Comparison of ENCODE assay signal across 8 mouse cellular contexts in the genomic region with DNA sequence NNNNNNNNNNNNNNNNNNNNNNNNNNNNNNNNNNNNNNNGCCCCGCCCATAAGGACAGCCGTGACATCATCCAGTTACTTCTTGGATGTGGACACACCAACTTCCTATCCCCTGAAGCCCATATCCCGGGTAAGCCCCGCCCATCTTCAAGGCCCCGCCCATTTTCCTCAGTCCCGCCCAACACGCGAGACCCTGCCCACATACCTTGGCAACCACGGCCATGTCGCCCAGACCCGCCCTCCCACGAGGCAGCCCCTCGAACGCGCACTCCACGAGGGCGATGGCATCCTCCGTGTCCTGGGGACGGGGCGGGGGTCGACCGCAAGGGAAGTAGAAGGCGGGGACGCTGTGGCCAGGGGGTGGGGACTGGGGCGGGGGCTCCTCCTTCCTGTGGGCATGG. TPM values are rescaled to one million over a fixed set of nuclear protein-coding genes. Genes with fewer than 3 reads are reported as not detected.
DNase-seq lines count a peak whose midpoint lies in the region; ATAC-seq and TF ChIP-seq lines count a peak whose summit lies in the region.

No protein-coding gene starts in this region.

- H3K4me1 ChIP-seq in embryonic facial prominence, embryonic 13.5 days: no peaks in the 10 kb centered on the region
- H3K4me1 ChIP-seq in hindbrain, embryonic 11.5 days (replicated peaks; ENCODE audit: control insufficient read depth, insufficient read depth, low read length): no peaks in the 10 kb centered on the region
- peaks cover 4% of the 10 kb centered on the region; the same call in 1 of the 2 replicates for H3K4me1 ChIP-seq in midbrain, embryonic 12.5 days

- peak overlapping the region; percentile 60 for H3K4me2 ChIP-seq in embryonic facial prominence, embryonic 13.5 days
- peak overlapping the region; percentile 61 for H3K4me2 ChIP-seq in hindbrain, embryonic 11.5 days (replicated peaks; ENCODE audit: low read depth, low read length)
- peak overlapping the region; percentile 60 for H3K4me2 ChIP-seq in midbrain, embryonic 12.5 days (replicated peaks)

- H3K27ac ChIP-seq in gastrocnemius, adult 2 months: peak overlapping the region; percentile 96
- H3K27ac ChIP-seq in embryonic facial prominence, embryonic 13.5 days: peak overlapping the region; percentile 98
- H3K27ac ChIP-seq in hindbrain, embryonic 11.5 days (ENCODE audit: low read depth, low read length): peak overlapping the region; percentile 94
- H3K27ac ChIP-seq in midbrain, embryonic 12.5 days (replicated peaks): peak overlapping the region; percentile 97

- H3K9me3 ChIP-seq in embryonic facial prominence, embryonic 13.5 days: no peaks in the 10 kb centered on the region
- no peaks in the 10 kb centered on the region for H3K9me3 ChIP-seq in hindbrain, embryonic 11.5 days (ENCODE audit: control insufficient read depth, low read length)
- no peaks in the 10 kb centered on the region for H3K9me3 ChIP-seq in midbrain, embryonic 12.5 days

- intact Hi-C loops in gastrocnemius, adult 2 months (cut with DNase I): loop anchor here (5.0 kb wide), 1 partner anchor 580 kb away; no protein-coding TSS in a partner anchor
- intact Hi-C loops in gastrocnemius, postnatal 36 days (cut with DNase I): no loop called here
- intact Hi-C loops in left cerebral cortex, postnatal 25 days (cut with DNase I): no loop called here

- no peaks in the 10 kb centered on the region for H3K27me3 ChIP-seq in embryonic facial prominence, embryonic 13.5 days
- H3K27me3 ChIP-seq in hindbrain, embryonic 11.5 days (ENCODE audit: control insufficient read depth, insufficient read depth, low read length): no peaks in the 10 kb centered on the region
- H3K27me3 ChIP-seq in midbrain, embryonic 12.5 days: no peaks in the 10 kb centered on the region

- H3K4me3 ChIP-seq in gastrocnemius, adult 2 months: peak overlapping the region; percentile 84
- peak overlapping the region; percentile 63 for H3K4me3 ChIP-seq in embryonic facial prominence, embryonic 13.5 days
- peak overlapping the region; percentile 64 for H3K4me3 ChIP-seq in hindbrain, embryonic 11.5 days (ENCODE audit: low read depth, low read length)
- H3K4me3 ChIP-seq in midbrain, embryonic 12.5 days: peak overlapping the region; percentile 72

- 5% methylated on average over 23 of the region's 25 CpGs for WGBS in embryonic facial prominence, embryonic 13.5 days
- WGBS in hindbrain, embryonic 11.5 days: 6% methylated on average over 18 of the region's 25 CpGs
- WGBS in midbrain, embryonic 12.5 days: 3% methylated on average over 22 of the region's 25 CpGs

- no peaks in the 10 kb centered on the region for H3K36me3 ChIP-seq in embryonic facial prominence, embryonic 13.5 days
- H3K36me3 ChIP-seq in hindbrain, embryonic 11.5 days (ENCODE audit: control insufficient read depth, insufficient read depth, low read length): no peaks in the 10 kb centered on the region
- H3K36me3 ChIP-seq in midbrain, embryonic 12.5 days: no peaks in the 10 kb centered on the region

- no peak overlapping the region for H3K9ac ChIP-seq in embryonic facial prominence, embryonic 13.5 days
- H3K9ac ChIP-seq in hindbrain, embryonic 11.5 days (ENCODE audit: low read depth, low read length): no peak overlapping the region; the same call in 1 of the 2 replicates
- peak overlapping the region; percentile 76; the same call in 1 of the 2 replicates for H3K9ac ChIP-seq in midbrain, embryonic 12.5 days (replicated peaks)

- no peak for ATAC-seq in embryonic facial prominence, embryonic 13.5 days (ENCODE audit: insufficient number of reproducible peaks, insufficient read depth, low FRiP score, low TSS enrichment, low read depth)
- ATAC-seq in hindbrain, embryonic 11.5 days (ENCODE audit: low FRiP score): no peak
- ATAC-seq in midbrain, embryonic 12.5 days (ENCODE audit: low FRiP score, low read depth): no peak

- no peak for TF ChIP-seq CTCF in gastrocnemius, adult 2 months (IDR thresholded peaks at IDR 0.05)

- DNase-seq in gastrocnemius, adult 2 months: no peak
- DNase-seq in gastrocnemius, postnatal 36 days: no peak
- DNase-seq in adrenal gland, adult 18-20 months (ENCODE audit: low spot score in 2 of 2): peak; percentile 45 to 58
- DNase-seq in hindbrain, embryonic 11.5 days (ENCODE audit: low spot score): peak; percentile 51
- DNase-seq in left cerebral cortex, postnatal 25 days (ENCODE audit: low spot score in 2 of 2): peak; percentile 29 to 54
- peak; percentile 60 to 77 for DNase-seq in thymus, postnatal 10 days (ENCODE audit: low spot score in 2 of 2)

RNA-seq across cellular contexts. Expression of a gene that starts 54.3 kb away (rescaled TPM):
- 10 to 100 TPM; 29.8 to 36.0 TPM for total RNA-seq in gastrocnemius, adult 2 months (2021)
- 10 to 100 TPM; 29.3 to 31.5 TPM for total RNA-seq in gastrocnemius, postnatal 36 days (2021)
- 100 to 1,000 TPM in 1 of 2 experiments, 10 to 100 TPM in 1; 80.5 to 101 TPM for total RNA-seq in adrenal gland, adult 18-20 months (2021)
- 113 and 120 TPM in 2 replicates for polyA plus RNA-seq in embryonic facial prominence, embryonic 13.5 days (2015; fragmentation: Nextera tagmentation; extraction: Ambion mirVana)
- 110 and 118 TPM in 2 replicates for polyA plus RNA-seq in hindbrain, embryonic 11.5 days (2014; fragmentation: Nextera tagmentation; extraction: Ambion mirVana)
- 10 to 100 TPM; 83.5 to 95.9 TPM for total RNA-seq in left cerebral cortex, postnatal 25 days (2021)
- 195 and 201 TPM in 2 replicates for polyA plus RNA-seq in midbrain, embryonic 12.5 days (2016; fragmentation: Nextera tagmentation; extraction: Ambion mirVana)

Comparison
In these comparisons a context has a peak if more than half of its experiments do, and no peak if none do; other contexts are left out.
1. DNase-seq: peak in adrenal gland, adult 18-20 months (2 of 2), hindbrain, embryonic 11.5 days (single experiment), left cerebral cortex, postnatal 25 days (2 of 2) and thymus, postnatal 10 days (2 of 2); none in gastrocnemius, adult 2 months (single experiment) and gastrocnemius, postnatal 36 days (0 of 2).
2. Peak in every context shown above with its lines, with median percentiles within 50 percentile points of each other: H3K27ac ChIP-seq, H3K4me3 ChIP-seq and H3K4me2 ChIP-seq.